Mouse (Mus musculus): ENCODE measurements around the gene Rab29. TPM values are rescaled to one million over a fixed set of nuclear protein-coding genes. Genes with fewer than 3 reads are reported as not detected.
"Not testable (repeated sequence)": the region's sequence is repeated elsewhere in the genome, so short reads cannot be mapped to it uniquely, and the experiment has no call there.

The Rab29 gene
- 14.5 and 14.7 TPM in 2 replicates for polyA plus RNA-seq (2016; fragmentation: Nextera tagmentation; extraction: Ambion mirVana)

- Histone ChIP-seq H3K9me3 (no peaks in the 10 kb centered on the region), H3K4me1 (replicated peaks) (no peaks in the 10 kb centered on the region), H3K27ac (no peak within 1 kb of the TSS), H3K27me3 (peaks cover 14% of the 10 kb centered on the region), H3K4me2 (peak within 1 kb of the TSS; percentile 76), H3K4me3 (replicated peaks) (peak within 1 kb of the TSS; percentile 58), H3K9ac (replicated peaks) (peak within 1 kb of the TSS; percentile 52), H3K36me3 (no peaks in the 10 kb centered on the region)
- peak; percentile 91 for ATAC-seq (ENCODE audit: insufficient number of reproducible peaks, insufficient read depth, low FRiP score, low TSS enrichment, low read depth)
- under 1% methylated on average over 46 of the region's 46 CpGs for WGBS
Measured at GRCm38 (mm10) chr1:131867093-131867945, at the start of gene Rab29. Rab29 (plus strand) TSS chr1:131867224.

GRCm38 (mm10) chr1:131820353-131820752 is 46.7 kb upstream of the Rab29 start:
- H3K9me3 ChIP-seq; H3K9ac ChIP-seq (replicated peaks); H3K36me3 ChIP-seq; ATAC-seq (ENCODE audit: insufficient number of reproducible peaks, insufficient read depth, low FRiP score, low TSS enrichment, low read depth); H3K4me1 ChIP-seq (replicated peaks); H3K4me3 ChIP-seq (replicated peaks); H3K27me3 ChIP-seq; H3K4me2 ChIP-seq: not testable (repeated sequence)
- WGBS: 72% methylated on average over 9 of the region's 9 CpGs
- H3K27ac ChIP-seq: peak overlapping the region; percentile 26; the same call in 1 of the 2 replicates

GRCm38 (mm10) chr1:131820887-131821328 is 46.1 kb upstream of the Rab29 start:
- Histone ChIP-seq H3K27me3 (no peaks in the 10 kb centered on the region), H3K36me3 (no peaks in the 10 kb centered on the region), H3K9ac (replicated peaks) (no peak overlapping the region), H3K4me3 (replicated peaks) (no peak overlapping the region), H3K4me2 (no peak overlapping the region), H3K4me1 (replicated peaks) (0 out of 2 replicates have a peak, but pooled peaks cover 3% of the 10 kb centered on the region), H3K9me3 (peaks cover 7% of the 10 kb centered on the region; the same call in 1 of the 2 replicates), H3K27ac (peak overlapping the region; percentile 26; the same call in 1 of the 2 replicates)
- 77% methylated on average over 10 of the region's 10 CpGs for WGBS
- ATAC-seq (ENCODE audit: insufficient number of reproducible peaks, insufficient read depth, low FRiP score, low TSS enrichment, low read depth): no peak

- H3K27ac ChIP-seq: no peak overlapping the region
- H3K27me3 ChIP-seq: no peaks in the 10 kb centered on the region
- H3K4me2 ChIP-seq: no peak overlapping the region
- H3K9ac ChIP-seq (replicated peaks): no peak overlapping the region
- no peaks in the 10 kb centered on the region for H3K36me3 ChIP-seq
- peaks cover 8% of the 10 kb centered on the region; the same call in 1 of the 2 replicates for H3K4me1 ChIP-seq (replicated peaks)
- peaks cover 7% of the 10 kb centered on the region; the same call in 1 of the 2 replicates for H3K9me3 ChIP-seq
- ATAC-seq (ENCODE audit: insufficient number of reproducible peaks, insufficient read depth, low FRiP score, low TSS enrichment, low read depth): no peak
- WGBS: 76% methylated on average over 8 of the region's 8 CpGs
- H3K4me3 ChIP-seq (replicated peaks): no peak overlapping the region
Measured at GRCm38 (mm10) chr1:131822292-131822691, 44.7 kb upstream of the Rab29 start.

GRCm38 (mm10) chr1:131822856-131823492 is 44.0 kb upstream of the Rab29 start:
- Histone ChIP-seq H3K27me3 (no peaks in the 10 kb centered on the region), H3K27ac (no peak overlapping the region), H3K4me2 (no peak overlapping the region), H3K36me3 (no peaks in the 10 kb centered on the region), H3K9me3 (peaks cover 7% of the 10 kb centered on the region; the same call in 1 of the 2 replicates), H3K4me1 (replicated peaks) (peaks cover 9% of the 10 kb centered on the region; the same call in 1 of the 2 replicates), H3K9ac (replicated peaks) (no peak overlapping the region), H3K4me3 (replicated peaks) (no peak overlapping the region)
- WGBS: 85% methylated on average over 1 of the region's 1 CpGs
- no peak for ATAC-seq (ENCODE audit: insufficient number of reproducible peaks, insufficient read depth, low FRiP score, low TSS enrichment, low read depth)

GRCm38 (mm10) chr1:131823563-131823962 is 43.5 kb upstream of the Rab29 start:
- Histone ChIP-seq H3K27ac (no peak overlapping the region), H3K4me2 (no peak overlapping the region), H3K4me1 (replicated peaks) (peaks cover 9% of the 10 kb centered on the region; the same call in 1 of the 2 replicates), H3K36me3 (no peaks in the 10 kb centered on the region), H3K4me3 (replicated peaks) (no peak overlapping the region), H3K9me3 (peaks cover 7% of the 10 kb centered on the region; the same call in 1 of the 2 replicates), H3K27me3 (no peaks in the 10 kb centered on the region), H3K9ac (replicated peaks) (no peak overlapping the region)
- no peak for ATAC-seq (ENCODE audit: insufficient number of reproducible peaks, insufficient read depth, low FRiP score, low TSS enrichment, low read depth)
- 34% methylated on average over 5 of the region's 5 CpGs for WGBS

GRCm38 (mm10) chr1:131824528-131825181 is 42.4 kb upstream of the Rab29 start:
- Histone ChIP-seq H3K9ac (replicated peaks) (no peak overlapping the region), H3K27ac (no peak overlapping the region), H3K27me3 (no peaks in the 10 kb centered on the region), H3K4me1 (replicated peaks) (peaks cover 17% of the 10 kb centered on the region), H3K4me2 (no peak overlapping the region), H3K9me3 (0 out of 2 replicates have a peak, but pooled peaks cover under 1% of the 10 kb centered on the region), H3K4me3 (replicated peaks) (no peak overlapping the region), H3K36me3 (no peaks in the 10 kb centered on the region)
- 76% methylated on average over 11 of the region's 11 CpGs for WGBS
- ATAC-seq (ENCODE audit: insufficient number of reproducible peaks, insufficient read depth, low FRiP score, low TSS enrichment, low read depth): no peak

GRCm38 (mm10) chr1:131827207-131827786 is 39.7 kb upstream of the Rab29 start, which contains the start of gene Slc41a1:
Slc41a1 (plus strand) TSS chr1:131827493.
- ATAC-seq (ENCODE audit: insufficient number of reproducible peaks, insufficient read depth, low FRiP score, low TSS enrichment, low read depth): peak; percentile 13; the same call in 1 of the 2 replicates
- 2% methylated on average over 25 of the region's 25 CpGs for WGBS

GRCm38 (mm10) chr1:131827787-131828258 is 39.2 kb upstream of the Rab29 start:
- Histone ChIP-seq H3K4me3 (replicated peaks) (peak overlapping the region; percentile 74), H3K9me3 (no peaks in the 10 kb centered on the region), H3K4me2 (peak overlapping the region; percentile 78), H3K9ac (replicated peaks) (peak overlapping the region; percentile 85), H3K27ac (peak overlapping the region; percentile 90), H3K36me3 (peaks cover 26% of the 10 kb centered on the region), H3K4me1 (replicated peaks) (peaks cover 37% of the 10 kb centered on the region), H3K27me3 (no peaks in the 10 kb centered on the region)
- WGBS: under 1% methylated on average over 36 of the region's 36 CpGs
- peak; percentile 94 for ATAC-seq (ENCODE audit: insufficient number of reproducible peaks, insufficient read depth, low FRiP score, low TSS enrichment, low read depth)

More at GRCm38 (mm10) chr1:131827207-131827786, 39.7 kb upstream of the Rab29 start, which contains the start of gene Slc41a1:
- Histone ChIP-seq H3K27ac (peak within 1 kb of the TSS; percentile 90), H3K27me3 (no peaks in the 10 kb centered on the region), H3K9me3 (no peaks in the 10 kb centered on the region), H3K4me1 (replicated peaks) (peaks cover 36% of the 10 kb centered on the region), H3K9ac (replicated peaks) (peak within 1 kb of the TSS; percentile 85), H3K4me3 (replicated peaks) (peak within 1 kb of the TSS; percentile 74), H3K36me3 (peaks cover 21% of the 10 kb centered on the region), H3K4me2 (peak within 1 kb of the TSS; percentile 78)

GRCm38 (mm10) chr1:131828297-131829126 is 38.5 kb upstream of the Rab29 start:
- Histone ChIP-seq H3K4me1 (replicated peaks) (peaks cover 37% of the 10 kb centered on the region), H3K4me3 (replicated peaks) (peak overlapping the region; percentile 74), H3K4me2 (peak overlapping the region; percentile 78), H3K9ac (replicated peaks) (peak overlapping the region; percentile 85), H3K27me3 (no peaks in the 10 kb centered on the region), H3K9me3 (no peaks in the 10 kb centered on the region), H3K36me3 (peaks cover 32% of the 10 kb centered on the region), H3K27ac (peak overlapping the region; percentile 90)
- ATAC-seq (ENCODE audit: insufficient number of reproducible peaks, insufficient read depth, low FRiP score, low TSS enrichment, low read depth): peak; percentile 64
- WGBS: 2% methylated on average over 22 of the region's 22 CpGs
